21 mouse cellular contexts compared by ENCODE assay signal in the genomic region with DNA sequence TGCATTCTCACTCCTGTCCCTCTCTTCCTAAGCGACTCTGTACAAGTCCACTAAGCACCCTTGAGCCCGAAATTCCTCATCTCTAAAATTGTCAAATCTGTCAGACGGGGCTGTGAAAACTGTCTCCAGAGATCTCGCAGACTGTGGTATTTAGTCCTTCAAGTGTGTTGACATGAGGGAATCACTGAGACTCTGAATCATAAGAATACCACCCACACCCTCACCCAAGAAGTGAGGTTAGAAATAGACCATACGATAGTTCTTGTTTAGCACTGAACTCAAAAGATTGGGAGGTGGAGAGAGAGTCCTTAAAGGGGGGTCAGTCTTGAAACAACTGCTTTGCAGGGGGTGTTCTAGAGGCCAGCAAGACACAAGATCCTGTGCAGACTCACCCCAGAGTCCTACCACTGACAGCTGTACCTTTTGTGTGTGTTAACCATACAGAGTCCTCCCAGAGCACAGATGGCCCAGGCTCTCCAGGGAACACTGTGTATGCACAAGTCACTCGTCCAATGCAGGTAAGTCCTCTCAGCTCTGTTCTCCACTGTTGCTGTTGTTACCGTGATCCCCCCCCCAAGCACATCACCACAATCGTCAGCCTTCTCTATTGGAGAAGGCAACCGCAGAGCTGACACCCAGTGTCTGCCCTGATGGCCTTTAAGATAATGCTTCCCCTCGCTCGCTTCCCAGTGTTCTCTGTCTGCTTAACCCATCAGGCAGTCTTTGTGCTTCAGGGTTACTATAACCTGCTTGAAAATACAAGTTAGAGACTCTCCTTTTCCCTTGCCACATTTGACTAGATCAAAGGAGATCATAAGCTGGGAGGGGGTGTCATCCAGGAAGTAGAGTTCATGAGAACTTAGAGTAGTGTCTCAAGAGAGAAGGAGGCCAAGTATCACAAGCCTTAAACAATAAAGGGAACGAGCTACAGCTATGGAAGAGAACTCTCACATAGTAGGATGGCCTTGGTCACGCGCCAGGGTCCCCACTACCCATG. TPM values are rescaled to one million over a fixed set of nuclear protein-coding genes. Genes with fewer than 3 reads are reported as not detected.
DNase-seq lines count a peak whose midpoint lies in the region; ATAC-seq lines count a peak whose summit lies in the region.
"Had no signal": no experiment of that assay in that cellular context is flagged by ENCODE, and none has a peak within 500 bp of the region (broad histone marks: within the 10 kb centered on the region; RNA-seq: fewer than 3 reads in every experiment).

No protein-coding gene starts in this region.

- no peak overlapping the region for H3K27ac ChIP-seq in heart, embryonic 15.5 days
- H3K27ac ChIP-seq: heart, embryonic 13.5 days; midbrain, embryonic 13.5 days had no signal

- H3K27me3 ChIP-seq in heart, embryonic 15.5 days = no peaks in the 10 kb centered on the region
- H3K27me3 ChIP-seq: heart, embryonic 13.5 days; midbrain, embryonic 13.5 days had no signal

- DNase-seq in heart, adult 18-20 months = no peak
- peak; percentile 83 for DNase-seq in CD4-positive helper T cell, adult 2 months (ENCODE audit: low read depth, low spot score)
- peak; percentile 71 for DNase-seq in thymus, postnatal 0 days (ENCODE audit: low spot score)
- DNase-seq in left cerebral cortex, adult 18-20 months (ENCODE audit: low spot score in 2 of 2) = no peak
- DNase-seq: cerebellum, adult 9-11 months; gastrocnemius, postnatal 25 days; kidney, adult 9 months; liver; liver, postnatal 0 days; lung, postnatal 36 days; right cerebral cortex, postnatal 25 days had no signal

- no peak overlapping the region for H3K4me2 ChIP-seq in heart, embryonic 15.5 days
- H3K4me2 ChIP-seq: heart, embryonic 13.5 days; midbrain, embryonic 13.5 days had no signal

- no peaks in the 10 kb centered on the region for H3K36me3 ChIP-seq in heart, embryonic 15.5 days
- H3K36me3 ChIP-seq: heart, embryonic 13.5 days; hindbrain, embryonic 10.5 days; midbrain, embryonic 13.5 days had no signal

- H3K4me1 ChIP-seq in heart, embryonic 15.5 days (replicated peaks) = no peaks in the 10 kb centered on the region
- H3K4me1 ChIP-seq: midbrain, embryonic 13.5 days had no signal

- 60% methylated on average over 14 of the region's 14 CpGs for WGBS in heart, embryonic 15.5 days

- ATAC-seq in heart, embryonic 15.5 days (replicated peaks; ENCODE audit: insufficient number of reproducible peaks, insufficient read depth, low FRiP score, low read depth) = 0 out of 2 replicates have a peak, but pooled peaks have one; percentile 27
- peak; percentile 72 for ATAC-seq in activated CD4-positive, CD25-positive, alpha-beta regulatory T cell, adult 4 months
- no peak for ATAC-seq in granulocyte monocyte progenitor cell, adult 5-6 weeks (replicated peaks; ENCODE audit: poor library complexity, severe bottlenecking)
- ATAC-seq: liver, postnatal 0 days; midbrain, embryonic 13.5 days had no signal

- H3K9me3 ChIP-seq in heart, embryonic 15.5 days (replicated peaks) = no peaks in the 10 kb centered on the region
- H3K9me3 ChIP-seq: heart, embryonic 13.5 days; hindbrain, embryonic 10.5 days; midbrain, embryonic 13.5 days had no signal

- H3K4me3 ChIP-seq in heart, embryonic 15.5 days = no peak overlapping the region
- H3K4me3 ChIP-seq: heart, embryonic 13.5 days; hindbrain, embryonic 10.5 days; midbrain, embryonic 13.5 days had no signal

- H3K9ac ChIP-seq in heart, embryonic 15.5 days = no peak overlapping the region
- H3K9ac ChIP-seq: heart, embryonic 13.5 days; liver, postnatal 0 days; midbrain, embryonic 13.5 days had no signal

RNA-seq across cellular contexts. Expression of a gene that starts 21.9 kb away (rescaled TPM):
- 0.59 and 8.1 TPM in 2 replicates for polyA plus RNA-seq in heart, embryonic 15.5 days (2015; fragmentation: Nextera tagmentation; extraction: Ambion mirVana)
- 1 to 10 TPM in 1 of 2 experiments, under 1 TPM in 1; 0.10 to 1.3 TPM for total RNA-seq in heart, adult 18-20 months (2021)
- polyA plus RNA-seq in activated CD4-positive, CD25-positive, alpha-beta regulatory T cell, adult 4 months (2017; shearing (Covaris generic)) = 100 to 1,000 TPM; 377 to 508 TPM
- 228 and 249 TPM in 2 replicates for polyA plus RNA-seq in thymus, postnatal 0 days (2015; fragmentation: Nextera tagmentation; extraction: Ambion mirVana)
- 1.9 and 4.8 TPM in 2 replicates for total RNA-seq in granulocyte monocyte progenitor cell, adult 5-6 weeks (2014; fragmentation: Nextera tagmentation)
- total RNA-seq in granulocyte monocyte progenitor cell, adult 5-6 weeks (2017) = 1.4 and 4.7 TPM in 2 replicates
- total RNA-seq in left cerebral cortex, adult 18-20 months (2021) = under 1 TPM; 0.12 to 0.30 TPM
- total RNA-seq: gastrocnemius, postnatal 25 days; layer of hippocampus, postnatal 25 days; left cerebral cortex, postnatal 36 days had no signal
- polyA plus RNA-seq: forebrain, embryonic 11.5 days; hindbrain, embryonic 10.5 days; intestine, embryonic 14.5 days; midbrain, embryonic 13.5 days had no signal

RNA-seq across cellular contexts. Expression of a gene that starts 43.8 kb away (rescaled TPM):
- polyA plus RNA-seq in heart, embryonic 15.5 days (2015; fragmentation: Nextera tagmentation; extraction: Ambion mirVana) = not detected in 2 replicates
- total RNA-seq in heart, adult 18-20 months (2021) = under 1 TPM in 1 of 2 experiments, not detected in 1; 0.36 TPM
- 1 to 10 TPM; 1.1 to 2.3 TPM for polyA plus RNA-seq in activated CD4-positive, CD25-positive, alpha-beta regulatory T cell, adult 4 months (2017; shearing (Covaris generic))
- polyA plus RNA-seq in thymus, postnatal 0 days (2015; fragmentation: Nextera tagmentation; extraction: Ambion mirVana) = 0.39 and 0.88 TPM in 2 replicates
- 1.6 and 2.3 TPM in 2 replicates for total RNA-seq in granulocyte monocyte progenitor cell, adult 5-6 weeks (2014; fragmentation: Nextera tagmentation)
- 1.3 and 1.9 TPM in 2 replicates for total RNA-seq in granulocyte monocyte progenitor cell, adult 5-6 weeks (2017)
- under 1 TPM in 1 of 2 experiments, not detected in 1; 0.12 TPM for total RNA-seq in left cerebral cortex, adult 18-20 months (2021)
- total RNA-seq: gastrocnemius, postnatal 25 days had no signal
- polyA plus RNA-seq: forebrain, embryonic 11.5 days; heart, embryonic 13.5 days; hindbrain, embryonic 10.5 days; intestine, embryonic 14.5 days; midbrain, embryonic 13.5 days had no signal

Comparison
In these comparisons a context has a peak if more than half of its experiments do, and no peak if none do; other contexts are left out.
1. DNase-seq: peak in CD4-positive helper T cell, adult 2 months (single experiment) and thymus, postnatal 0 days (single experiment); none in heart, adult 18-20 months (0 of 2) and left cerebral cortex, adult 18-20 months (0 of 2).